Mouse (Mus musculus) embryonic fibroblast, embryonic 13.5 days (primary cell): ENCODE measurements around the gene Rspry1. TPM values are rescaled to one million over a fixed set of nuclear protein-coding genes. Genes with fewer than 3 reads are reported as not detected.
A peak's percentile ranks its signal among the peaks of the same experiment; 100 is the strongest.

Source experiments
- H3K27ac ChIP-seq: 2 replicates; pipeline ENCODE4 v1.5.1; 2012; ENCODE audit warnings: low read length, control low read depth, inconsistent platforms; ENCODE audit not compliant: insufficient read depth
- H3K4me1 ChIP-seq: 2 replicates; pipeline ENCODE4 v1.6.1; 2011; ENCODE audit warnings: low read length; ENCODE audit not compliant: control insufficient read depth, insufficient read depth
- H3K4me3 ChIP-seq: 2 replicates; pipeline ENCODE4 v1.5.1; 2011; ENCODE audit warnings: mild to moderate bottlenecking, control low read depth, low read length; ENCODE audit not compliant: insufficient read depth
- CTCF ChIP-seq: IDR thresholded peaks from 2 replicates; pipeline ENCODE4 v1.5.1; 2011; ENCODE audit warnings: mild to moderate bottlenecking, control low read depth, low read length, moderate library complexity, borderline replicate concordance; ENCODE audit not compliant: insufficient read depth
- POLR2A ChIP-seq: IDR thresholded peaks from 2 replicates; pipeline ENCODE4 v1.6.1; 2011; ENCODE audit warnings: low read depth, mild to moderate bottlenecking, control low read depth, low read length, moderate library complexity
- polyA plus RNA-seq: library from polyadenylated mRNA; stranded (reverse); fragments of >200 nt; gene quantifications from 2 replicates; pipeline ENCODE4 v1.2.4, GENCODE M21; 2011; ENCODE audit warnings: low read depth; ENCODE audit not compliant: missing spikeins, insufficient read length

Gene Rspry1
- polyA plus RNA-seq: 28.5 and 43.2 TPM in 2 replicates

GRCm38 (mm10) chr8:94601607-94602385, at the start of gene Rspry1, which contains the start of gene Fam192a:
TSS of gene Rspry1 (plus strand) at chr8:94601937.
TSS of gene Fam192a (minus strand) at chr8:94601997.
- Histone ChIP-seq H3K4me3 (peak within 1 kb of the TSS; percentile 90), H3K27ac (no peak within 1 kb of the TSS; the same call in 1 of the 2 replicates), H3K4me1 (no peaks in the 10 kb centered on the region)
- no peak for TF ChIP-seq CTCF
- TF ChIP-seq POLR2A: peak; percentile 94

- peaks cover 9% of the 10 kb centered on the region; the same call in 1 of the 2 replicates for H3K4me1 ChIP-seq
- TF ChIP-seq POLR2A (no peak), CTCF (no peak)
- H3K4me3 ChIP-seq: no peak overlapping the region
- H3K27ac ChIP-seq: no peak overlapping the region
These were observed 49.0 kb upstream of the Rspry1 start for GRCm38 (mm10) chr8:94552696-94553095.

GRCm38 (mm10) chr8:94557281-94557680, 44.5 kb upstream of the Rspry1 start:
- Histone ChIP-seq H3K4me1 (peaks cover 9% of the 10 kb centered on the region; the same call in 1 of the 2 replicates), H3K27ac (no peak overlapping the region), H3K4me3 (no peak overlapping the region)
- TF ChIP-seq CTCF (no peak), POLR2A (no peak)

GRCm38 (mm10) chr8:94561256-94561655, 40.5 kb upstream of the Rspry1 start:
- Histone ChIP-seq H3K4me3 (no peak overlapping the region), H3K27ac (no peak overlapping the region), H3K4me1 (peaks cover 9% of the 10 kb centered on the region; the same call in 1 of the 2 replicates)
- TF ChIP-seq CTCF: no peak
- no peak for TF ChIP-seq POLR2A

- H3K4me3 ChIP-seq: no peak overlapping the region
- TF ChIP-seq CTCF (no peak), POLR2A (no peak)
- H3K4me1 ChIP-seq: no peaks in the 10 kb centered on the region
- no peak overlapping the region for H3K27ac ChIP-seq
These were observed 37.3 kb upstream of the Rspry1 start for GRCm38 (mm10) chr8:94564421-94564820.

GRCm38 (mm10) chr8:94566033-94566432, 35.7 kb upstream of the Rspry1 start:
- Histone ChIP-seq H3K4me3 (no peak overlapping the region), H3K4me1 (no peaks in the 10 kb centered on the region), H3K27ac (no peak overlapping the region)
- TF ChIP-seq POLR2A: no peak
- TF ChIP-seq CTCF: no peak

GRCm38 (mm10) chr8:94566446-94567158, 35.1 kb upstream of the Rspry1 start:
- H3K4me3 ChIP-seq: no peak overlapping the region
- no peak overlapping the region for H3K27ac ChIP-seq
- 0 out of 2 replicates have a peak, but pooled peaks cover under 1% of the 10 kb centered on the region for H3K4me1 ChIP-seq
- TF ChIP-seq POLR2A (no peak), CTCF (no peak)

- Histone ChIP-seq H3K4me3 (no peak overlapping the region), H3K4me1 (peaks cover 5% of the 10 kb centered on the region; the same call in 1 of the 2 replicates), H3K27ac (no peak overlapping the region)
- TF ChIP-seq CTCF: no peak
- no peak for TF ChIP-seq POLR2A
These were observed 34.4 kb upstream of the Rspry1 start for GRCm38 (mm10) chr8:94567159-94567849.

- TF ChIP-seq POLR2A: no peak
- no peak for TF ChIP-seq CTCF
- Histone ChIP-seq H3K27ac (no peak overlapping the region), H3K4me3 (no peak overlapping the region), H3K4me1 (peaks cover 5% of the 10 kb centered on the region; the same call in 1 of the 2 replicates)
These were observed 33.6 kb upstream of the Rspry1 start for GRCm38 (mm10) chr8:94568098-94568497.
